Mouse (Mus musculus): ENCODE measurements at regions not wholly inside any gene's neighbourhood (a gene's known extent, or its start where the extent isn't known, plus 50 kb on each side); places are given as distances from the start of the nearest gene placed in this dataset.

DNA sequence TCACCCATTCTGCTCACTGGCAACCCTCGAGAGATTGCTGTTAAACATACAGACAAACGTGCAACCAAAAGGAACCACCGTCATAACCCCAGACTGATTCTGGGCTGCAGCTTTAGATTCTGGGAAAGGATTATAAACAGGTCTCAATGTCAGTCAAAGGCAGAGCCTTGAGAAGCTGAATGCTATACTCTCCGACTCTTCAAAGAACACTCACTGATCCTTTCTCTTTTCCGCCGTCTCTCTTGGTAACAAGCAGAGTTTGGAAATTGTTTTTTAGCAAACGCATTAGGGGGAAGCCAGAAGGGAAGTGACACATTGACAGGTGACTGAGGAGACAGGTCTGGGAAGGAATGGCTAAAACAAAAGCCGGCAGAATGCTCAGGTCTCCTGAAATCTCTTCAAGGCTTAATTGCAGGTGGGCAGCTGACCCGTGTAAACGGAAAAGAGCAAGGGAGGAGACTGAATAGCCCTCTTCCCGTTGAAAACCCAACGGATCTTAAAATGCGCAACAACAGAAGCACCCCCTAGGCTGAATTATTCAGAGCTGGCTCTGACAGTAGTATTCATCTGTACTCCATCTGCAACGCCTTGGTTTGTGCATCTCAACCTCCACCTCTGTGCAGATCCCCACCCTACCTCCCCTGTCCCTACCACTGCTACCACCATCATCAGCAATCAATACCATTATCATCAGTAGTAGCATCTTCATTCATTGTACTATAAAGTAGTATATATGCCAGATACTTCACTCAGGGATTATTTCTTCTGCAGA, 219.6 kb downstream of the Tmem38b start:
- DNase-seq: no peak

DNA sequence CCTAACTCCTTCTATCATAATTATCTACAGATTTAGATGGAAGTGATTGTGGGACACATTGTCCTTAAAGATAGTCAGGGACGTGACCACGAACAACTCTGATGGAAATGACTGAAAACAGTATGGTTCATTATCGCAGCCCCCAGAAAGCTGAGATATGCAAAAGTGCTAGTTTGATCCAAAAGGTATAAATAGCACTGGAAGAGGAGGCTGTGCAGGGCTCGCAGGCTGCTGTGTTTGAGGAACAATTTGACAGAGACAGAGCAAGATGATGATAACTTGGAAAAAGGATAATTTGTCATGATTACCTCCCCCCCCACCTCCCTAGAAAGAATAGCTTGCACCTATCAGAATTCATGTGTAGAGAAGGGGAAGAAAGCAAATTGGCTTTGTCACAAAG, 238.5 kb downstream of the Tmem38b start:
- no peak for DNase-seq

DNA sequence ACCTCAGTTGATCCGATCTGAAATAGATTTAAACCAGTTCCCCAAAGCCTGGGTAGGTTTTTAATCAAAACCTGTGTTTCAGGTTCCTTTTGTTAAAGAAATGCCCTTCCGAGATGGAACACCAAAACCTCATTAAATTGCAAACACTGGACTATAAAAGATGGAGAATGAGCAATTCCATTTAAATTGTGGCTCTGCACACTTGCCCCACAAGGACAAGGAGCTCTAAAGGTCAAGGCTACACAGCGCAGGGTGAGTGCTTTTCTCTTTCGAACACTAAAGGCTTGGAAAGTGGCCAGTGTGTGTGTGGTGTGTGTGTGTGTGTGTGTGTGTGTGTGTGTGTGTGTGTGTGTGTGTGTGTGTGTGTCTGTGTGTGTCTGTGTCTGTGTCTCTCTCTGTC, 246.1 kb downstream of the Tmem38b start:
- DNase-seq: no peak

GRCm38 (mm10) chr4:54072482-54072881, 246.6 kb downstream of the Tmem38b start:
- no peak for DNase-seq

GRCm38 (mm10) chr4:54072932-54073331, 247.1 kb downstream of the Tmem38b start:
- DNase-seq: no peak

DNA sequence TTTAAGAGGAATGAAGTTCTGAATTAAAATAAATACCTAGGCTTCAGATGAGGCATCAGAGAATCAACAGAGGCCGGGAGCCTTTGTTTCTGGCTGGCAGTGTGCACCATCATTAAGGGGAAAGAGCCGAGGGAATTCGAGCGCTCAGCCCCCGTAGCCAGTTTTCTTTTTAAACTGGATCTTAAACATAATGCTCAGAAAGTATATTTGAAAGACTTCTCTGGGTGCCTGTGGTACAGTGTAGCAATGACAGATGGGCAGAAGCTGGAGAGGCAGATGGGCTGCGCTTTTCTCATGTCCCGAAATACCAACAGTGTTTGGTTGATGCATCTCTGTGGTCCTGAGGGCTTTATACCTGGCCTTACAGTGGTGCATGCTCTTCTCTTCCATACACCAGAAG, 247.6 kb downstream of the Tmem38b start:
- DNase-seq: no peak

GRCm38 (mm10) chr4:54074226-54074625, 248.4 kb downstream of the Tmem38b start:
- no peak for DNase-seq

GRCm38 (mm10) chr4:54080526-54080925, 254.7 kb downstream of the Tmem38b start:
- no peak for DNase-seq

GRCm38 (mm10) chr4:54081411-54081810, 255.6 kb downstream of the Tmem38b start:
- no peak for DNase-seq

GRCm38 (mm10) chr4:54084747-54085146, 258.9 kb downstream of the Tmem38b start:
- DNase-seq: no peak

DNA sequence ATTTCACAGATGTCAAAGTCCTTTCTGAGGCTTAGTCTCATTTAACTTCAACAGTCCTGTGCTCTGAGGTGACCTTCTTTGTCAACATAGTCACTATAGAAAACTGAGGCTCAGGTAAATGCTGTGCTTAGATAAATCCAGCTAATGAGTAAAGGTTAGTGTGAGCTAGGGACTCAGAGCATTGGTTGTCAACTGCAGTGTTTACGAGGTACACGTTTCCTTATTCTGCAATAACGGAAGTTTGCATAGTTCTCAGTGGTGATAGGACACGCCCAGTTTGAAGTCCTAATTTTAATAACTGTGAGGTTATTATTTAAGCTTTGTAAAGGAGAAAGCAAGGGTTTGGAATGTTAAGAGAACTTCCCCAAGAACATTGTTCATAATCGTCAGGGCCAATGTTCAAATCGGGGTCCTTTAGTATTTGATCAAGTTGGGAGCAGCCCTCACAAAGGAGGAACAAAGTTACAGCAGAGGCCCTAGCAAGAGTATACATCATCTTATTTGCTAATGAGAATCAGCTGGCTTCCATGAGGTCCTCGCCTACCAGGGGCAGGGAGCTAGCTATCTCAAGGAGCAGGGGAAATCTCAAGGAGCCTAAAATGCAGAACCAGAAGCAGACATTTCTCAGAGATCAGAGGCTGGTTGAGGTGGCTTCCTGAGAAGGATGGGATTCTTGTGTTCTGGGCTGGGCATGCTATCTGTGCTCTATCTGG, 268.6 kb downstream of the Tmem38b start:
- DNase-seq: no peak

GRCm38 (mm10) chr4:54095200-54095930, 269.5 kb downstream of the Tmem38b start:
- no peak for DNase-seq

DNA sequence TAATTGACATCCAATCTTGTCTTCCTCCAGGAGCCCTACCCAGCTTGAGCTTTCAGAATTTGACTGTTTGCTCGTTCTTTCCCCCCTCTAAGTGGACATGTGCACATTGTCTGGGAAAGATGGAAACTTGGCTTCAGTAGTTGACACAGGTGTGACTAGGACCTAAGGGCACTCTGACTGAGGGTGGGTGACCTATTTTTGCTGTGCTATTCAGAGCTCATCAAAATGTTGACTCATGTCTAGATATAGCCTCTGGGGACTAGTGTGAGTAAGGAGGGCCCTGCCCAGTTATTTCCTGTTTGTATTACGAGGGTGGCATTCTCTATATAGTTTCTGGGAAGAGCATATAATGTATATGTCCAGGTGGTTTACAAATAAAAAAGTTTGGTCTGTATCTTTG, 271.7 kb downstream of the Tmem38b start:
- no peak for DNase-seq

- no peak for DNase-seq
These were observed 274.4 kb downstream of the Tmem38b start for GRCm38 (mm10) chr4:54100282-54100681.

GRCm38 (mm10) chr4:54106976-54107375, 281.1 kb downstream of the Tmem38b start:
- DNase-seq: no peak

DNA sequence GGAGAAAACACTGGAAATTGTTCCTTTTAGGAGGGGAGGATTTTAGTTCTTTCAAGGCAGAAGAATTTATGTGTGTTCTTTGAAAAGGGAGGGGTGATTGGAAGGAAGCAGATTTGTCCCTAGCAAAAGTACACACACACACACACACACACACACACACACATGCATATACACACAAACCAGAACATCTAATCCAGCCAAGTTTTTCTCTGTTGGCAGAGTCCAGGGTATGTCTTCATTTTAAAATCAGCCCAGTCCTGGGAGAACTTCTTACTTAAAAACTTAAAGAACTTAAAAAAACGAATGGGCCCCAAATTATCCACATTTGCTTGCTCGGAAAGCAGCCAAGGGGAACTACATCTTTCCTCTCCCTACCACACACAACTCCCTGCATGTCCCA, 290.5 kb downstream of the Tmem38b start:
- no peak for DNase-seq

DNA sequence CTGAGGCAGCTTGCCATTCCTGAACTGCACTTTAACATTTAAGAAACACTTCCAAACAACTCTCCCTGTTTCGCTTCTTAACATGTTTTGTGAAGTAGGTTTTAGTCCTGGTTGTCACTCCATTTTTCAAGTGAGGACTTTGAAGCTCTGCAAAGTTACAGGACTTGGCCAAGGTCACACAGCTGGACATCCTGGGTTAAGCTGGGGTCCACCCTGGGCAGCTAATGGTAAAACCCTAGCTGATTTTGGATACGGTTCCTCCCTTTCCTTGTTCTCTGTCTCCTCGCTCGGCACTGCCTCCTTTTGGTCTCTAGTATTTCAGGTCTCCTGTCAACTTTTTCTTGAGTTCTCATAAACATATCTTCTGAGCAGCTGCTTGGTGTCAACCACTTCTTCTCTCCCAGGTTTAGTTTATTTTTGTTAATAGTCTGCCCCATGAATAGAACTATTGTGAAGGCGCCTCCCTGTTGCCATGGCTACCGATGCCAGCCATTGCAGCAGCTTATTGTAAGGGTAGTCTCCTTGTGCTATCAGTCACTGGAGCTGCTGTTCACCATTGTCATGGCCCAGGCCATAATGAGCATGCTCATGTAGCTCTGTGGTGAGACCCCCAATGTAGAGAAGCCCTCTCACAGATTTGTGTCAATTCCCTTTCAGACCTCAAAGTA, 292.5 kb downstream of the Tmem38b start:
- no peak for DNase-seq

DNA sequence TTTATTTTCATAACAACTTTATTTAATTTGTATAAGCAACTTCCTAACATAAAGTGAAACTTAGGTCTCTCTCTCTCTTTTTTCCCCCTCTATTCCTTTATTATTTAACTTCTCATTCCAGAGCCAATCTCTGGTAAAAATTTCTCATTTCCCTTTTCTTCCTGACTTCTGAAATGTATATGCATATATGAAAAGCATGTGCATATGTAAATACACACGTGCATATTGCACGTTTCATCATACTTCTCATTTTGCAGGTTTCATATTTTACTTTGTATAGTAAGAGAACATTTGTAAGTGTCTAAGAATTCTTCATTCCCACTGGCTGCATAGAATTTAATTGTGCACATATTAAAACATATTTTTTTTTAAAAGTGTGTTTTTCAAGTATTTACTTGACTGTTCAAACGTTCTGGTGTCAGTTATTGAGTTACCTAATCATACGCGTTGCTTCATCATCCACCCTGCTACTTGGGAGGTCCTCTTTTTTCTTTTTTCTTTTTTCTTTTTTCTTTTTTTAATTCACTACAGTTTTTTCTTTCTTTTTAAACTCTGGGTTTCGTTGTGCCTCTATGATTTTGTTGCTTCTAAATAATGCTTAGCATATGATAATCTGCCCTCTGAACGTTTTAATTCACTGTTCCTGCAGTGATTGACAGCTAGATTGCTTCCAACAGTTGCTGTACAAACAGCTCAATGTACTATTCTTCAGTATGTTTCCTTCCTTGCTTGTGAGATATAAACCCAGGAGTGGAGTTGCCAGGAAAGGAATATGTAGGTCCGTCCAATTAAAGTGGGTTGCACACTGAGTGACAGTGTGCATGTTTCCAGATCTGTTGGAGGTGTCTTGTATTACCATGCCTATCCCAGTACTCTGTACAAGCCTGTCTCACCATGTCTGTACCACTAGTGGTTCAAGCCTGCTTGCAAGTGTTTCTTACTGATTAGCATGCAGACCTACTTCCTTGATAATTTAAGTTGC, 303.2 kb downstream of the Tmem38b start:
- DNase-seq: no peak

DNA sequence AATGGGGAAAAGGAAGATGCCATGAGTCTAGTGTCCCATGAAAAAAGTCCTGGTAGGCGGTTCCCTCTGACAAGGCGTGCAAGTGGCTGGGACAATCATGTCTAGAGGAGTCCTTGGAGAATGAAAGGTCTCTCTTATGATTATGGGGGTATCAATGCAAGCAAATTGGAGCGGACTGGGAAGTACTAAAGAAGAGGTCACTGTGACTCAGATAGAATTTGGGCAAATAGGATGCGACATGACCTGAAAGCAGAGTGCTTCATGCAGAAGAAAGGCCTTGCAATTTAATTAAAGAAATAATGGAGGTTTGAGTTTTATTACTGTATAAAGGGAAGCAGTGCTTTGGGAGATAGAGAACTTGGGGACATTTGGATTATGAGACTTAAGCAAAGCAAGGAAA, 330.3 kb downstream of the Tmem38b start:
- no peak for DNase-seq

GRCm38 (mm10) chr4:54161337-54161993, 335.6 kb downstream of the Tmem38b start:
- no peak for DNase-seq

DNA sequence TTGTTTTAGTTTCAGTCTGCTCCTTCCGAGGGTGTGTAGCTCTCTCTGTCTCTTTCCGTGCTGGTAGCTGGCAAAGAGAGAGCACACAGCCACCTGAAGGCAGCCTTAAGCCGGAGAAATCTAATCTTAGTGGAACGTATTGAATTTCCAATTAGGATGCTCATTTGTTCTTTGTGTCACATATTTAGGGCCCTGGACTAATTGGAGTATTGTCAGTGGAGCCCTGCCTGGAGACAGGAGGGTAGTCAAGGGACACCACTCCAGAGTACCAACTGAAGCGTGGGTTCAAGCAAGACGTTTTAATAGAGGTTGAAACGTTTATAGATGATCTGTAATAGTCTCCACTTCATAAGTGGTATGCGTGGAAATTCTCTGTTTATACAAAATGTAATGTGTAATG, 336.5 kb downstream of the Tmem38b start:
- DNase-seq: no peak

Measured in kidney, postnatal 10 days (tissue).